7 mouse cellular contexts compared by ENCODE assay signal in the genomic region with DNA sequence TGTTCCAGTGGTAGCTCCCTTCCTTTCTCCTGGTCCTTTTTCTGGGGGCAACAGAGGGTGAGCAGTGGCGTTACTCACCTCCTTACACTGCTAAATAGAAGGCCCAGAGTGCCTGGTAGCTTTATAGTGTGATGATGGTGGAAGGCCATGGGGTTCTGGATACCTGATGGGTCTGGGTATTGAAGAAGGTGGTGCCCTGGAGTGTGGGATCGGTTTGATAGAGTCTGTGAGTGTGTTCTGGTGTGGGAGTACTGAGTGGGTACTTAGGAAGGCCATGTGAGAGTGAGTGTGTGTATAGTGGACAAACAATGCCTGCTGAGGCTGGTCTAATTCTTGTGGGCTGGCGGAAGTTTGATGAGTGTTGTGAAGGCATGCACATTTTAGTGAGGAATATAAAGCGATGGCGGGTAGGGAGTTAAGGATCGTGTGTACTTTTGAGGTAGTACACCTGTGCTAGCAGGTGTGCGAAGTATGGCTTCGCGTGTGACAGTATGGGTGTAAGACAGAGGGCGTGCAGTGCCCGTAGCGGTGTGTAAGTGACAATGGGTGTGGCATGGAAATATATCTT. TPM values are rescaled to one million over a fixed set of nuclear protein-coding genes. Genes with fewer than 3 reads are reported as not detected.
DNase-seq lines count a peak whose midpoint lies in the region; ATAC-seq and TF ChIP-seq lines count a peak whose summit lies in the region.

No protein-coding gene starts in this region.

- no peak; the same call in 1 of the 2 replicates for ATAC-seq in embryonic facial prominence, embryonic 11.5 days (replicated peaks; ENCODE audit: insufficient number of reproducible peaks, low FRiP score, low TSS enrichment, low read depth)
- ATAC-seq in hindbrain, embryonic 11.5 days (ENCODE audit: low FRiP score) = no peak; the same call in 1 of the 2 replicates

- DNase-seq in lung, adult 2 months = no peak
- DNase-seq in lung, postnatal 25 days (ENCODE audit: low spot score) = no peak
- no peak for DNase-seq in embryonic facial prominence, embryonic 11.5 days (ENCODE audit: low spot score)
- DNase-seq in hindbrain, embryonic 11.5 days (ENCODE audit: low spot score) = no peak
- DNase-seq in midbrain, embryonic 10.5 days (ENCODE audit: low spot score) = no peak
- no peak for DNase-seq in urinary bladder, postnatal 4 days (ENCODE audit: low spot score in 2 of 2)
- no peak for DNase-seq in frontal cortex, adult 2 months (ENCODE audit: extremely low spot score in 1 of 2, low spot score in 1 of 2)

- no peaks in the 10 kb centered on the region for H3K9me3 ChIP-seq in embryonic facial prominence, embryonic 11.5 days (replicated peaks; ENCODE audit: control insufficient read depth, low read length)
- H3K9me3 ChIP-seq in hindbrain, embryonic 11.5 days (ENCODE audit: control insufficient read depth, low read length) = no peaks in the 10 kb centered on the region
- no peaks in the 10 kb centered on the region for H3K9me3 ChIP-seq in midbrain, embryonic 10.5 days (replicated peaks)

- peak overlapping the region; percentile 97 for H3K27ac ChIP-seq in embryonic facial prominence, embryonic 11.5 days (replicated peaks; ENCODE audit: low read depth, low read length)
- peak overlapping the region; percentile 99 for H3K27ac ChIP-seq in hindbrain, embryonic 11.5 days (ENCODE audit: low read depth, low read length)
- peak overlapping the region; percentile 97 for H3K27ac ChIP-seq in midbrain, embryonic 10.5 days (replicated peaks)

- no peak for TF ChIP-seq CTCF in lung, adult 2 months (IDR thresholded peaks at IDR 0.05; ENCODE audit: insufficient read depth, low read length)

- H3K9ac ChIP-seq in embryonic facial prominence, embryonic 11.5 days (replicated peaks; ENCODE audit: low read length) = peak overlapping the region; percentile 43; the same call in 1 of the 2 replicates
- H3K9ac ChIP-seq in hindbrain, embryonic 11.5 days (ENCODE audit: low read depth, low read length) = peak overlapping the region; percentile 55; the same call in 1 of the 2 replicates

- peak overlapping the region; percentile 66 for H3K4me2 ChIP-seq in embryonic facial prominence, embryonic 11.5 days (ENCODE audit: low read depth, low read length)
- H3K4me2 ChIP-seq in hindbrain, embryonic 11.5 days (replicated peaks; ENCODE audit: low read depth, low read length) = peak overlapping the region; percentile 79

- peaks cover 1% of the 10 kb centered on the region; the same call in 1 of the 2 replicates for H3K36me3 ChIP-seq in embryonic facial prominence, embryonic 11.5 days (replicated peaks; ENCODE audit: control insufficient read depth, insufficient read depth, low read depth, low read length)
- no peaks in the 10 kb centered on the region for H3K36me3 ChIP-seq in hindbrain, embryonic 11.5 days (ENCODE audit: control insufficient read depth, insufficient read depth, low read length)
- H3K36me3 ChIP-seq in midbrain, embryonic 10.5 days = peaks cover 21% of the 10 kb centered on the region

- WGBS in lung, adult 2 months = 11% methylated on average over 12 of the region's 12 CpGs
- WGBS in embryonic facial prominence, embryonic 11.5 days = 26% methylated on average over 12 of the region's 12 CpGs
- 24% methylated on average over 12 of the region's 12 CpGs for WGBS in hindbrain, embryonic 11.5 days
- 27% methylated on average over 12 of the region's 12 CpGs for WGBS in midbrain, embryonic 10.5 days

- peaks cover 42% of the 10 kb centered on the region for H3K4me1 ChIP-seq in lung, adult 2 months (ENCODE audit: control insufficient read depth, insufficient read depth, low read length)
- peaks cover 19% of the 10 kb centered on the region for H3K4me1 ChIP-seq in embryonic facial prominence, embryonic 11.5 days (ENCODE audit: control insufficient read depth, insufficient read depth, low read length)
- peaks cover 39% of the 10 kb centered on the region for H3K4me1 ChIP-seq in hindbrain, embryonic 11.5 days (replicated peaks; ENCODE audit: control insufficient read depth, insufficient read depth, low read length)
- peaks cover 75% of the 10 kb centered on the region for H3K4me1 ChIP-seq in midbrain, embryonic 10.5 days

- H3K4me3 ChIP-seq in lung, adult 2 months (replicated peaks; ENCODE audit: extremely low read depth, low read depth, low read length) = peak overlapping the region; percentile 49
- H3K4me3 ChIP-seq in embryonic facial prominence, embryonic 11.5 days (ENCODE audit: low read depth, low read length) = peak overlapping the region; percentile 78
- H3K4me3 ChIP-seq in hindbrain, embryonic 11.5 days (ENCODE audit: low read depth, low read length) = peak overlapping the region; percentile 57
- H3K4me3 ChIP-seq in midbrain, embryonic 10.5 days = peak overlapping the region; percentile 86

- no peak for TF ChIP-seq POLR2A in lung, adult 2 months (IDR thresholded peaks at IDR 0.05; ENCODE audit: borderline replicate concordance, extremely low read depth, low read depth, low read length)

- no peaks in the 10 kb centered on the region for H3K27me3 ChIP-seq in embryonic facial prominence, embryonic 11.5 days (ENCODE audit: control insufficient read depth, insufficient read depth, low read length)
- H3K27me3 ChIP-seq in hindbrain, embryonic 11.5 days (ENCODE audit: control insufficient read depth, insufficient read depth, low read length) = no peaks in the 10 kb centered on the region
- no peaks in the 10 kb centered on the region for H3K27me3 ChIP-seq in midbrain, embryonic 10.5 days (ENCODE audit: low read depth, poor library complexity, severe bottlenecking)

RNA-seq across cellular contexts. Expression of gene Cic, which starts 13.7 kb away (rescaled TPM):
- 96.1 and 107 TPM in 2 replicates for polyA plus RNA-seq in lung, adult 2 months (2012; rRNA removed)
- 26.6 and 27.0 TPM in 2 replicates for polyA plus RNA-seq in embryonic facial prominence, embryonic 11.5 days (2014; fragmentation: Nextera tagmentation; extraction: Ambion mirVana)
- polyA plus RNA-seq in hindbrain, embryonic 11.5 days (2014; fragmentation: Nextera tagmentation; extraction: Ambion mirVana) = 25.4 and 39.0 TPM in 2 replicates
- polyA plus RNA-seq in midbrain, embryonic 10.5 days (2016; fragmentation: Nextera tagmentation; extraction: Ambion mirVana) = 18.5 and 21.7 TPM in 2 replicates
- polyA plus RNA-seq in frontal cortex, adult 2 months (2012; rRNA removed) = 92.4 and 104 TPM in 2 replicates

RNA-seq across cellular contexts. Expression of gene Pafah1b3, which starts 16.5 kb away (rescaled TPM):
- 42.7 and 49.1 TPM in 2 replicates for polyA plus RNA-seq in lung, adult 2 months (2012; rRNA removed)
- polyA plus RNA-seq in embryonic facial prominence, embryonic 11.5 days (2014; fragmentation: Nextera tagmentation; extraction: Ambion mirVana) = 287 and 312 TPM in 2 replicates
- polyA plus RNA-seq in hindbrain, embryonic 11.5 days (2014; fragmentation: Nextera tagmentation; extraction: Ambion mirVana) = 335 and 344 TPM in 2 replicates
- polyA plus RNA-seq in midbrain, embryonic 10.5 days (2016; fragmentation: Nextera tagmentation; extraction: Ambion mirVana) = 293 and 325 TPM in 2 replicates
- polyA plus RNA-seq in frontal cortex, adult 2 months (2012; rRNA removed) = 33.5 and 43.0 TPM in 2 replicates

RNA-seq across cellular contexts. Expression of gene Prr19, which starts 20.0 kb away (rescaled TPM):
- not detected in 2 replicates for polyA plus RNA-seq in lung, adult 2 months (2012; rRNA removed)
- 1.6 TPM in 2 replicates for polyA plus RNA-seq in embryonic facial prominence, embryonic 11.5 days (2014; fragmentation: Nextera tagmentation; extraction: Ambion mirVana)
- polyA plus RNA-seq in hindbrain, embryonic 11.5 days (2014; fragmentation: Nextera tagmentation; extraction: Ambion mirVana) = 0.86 and 1.3 TPM in 2 replicates
- polyA plus RNA-seq in midbrain, embryonic 10.5 days (2016; fragmentation: Nextera tagmentation; extraction: Ambion mirVana) = 1.1 and 1.4 TPM in 2 replicates
- 0.17 and 0.28 TPM in 2 replicates for polyA plus RNA-seq in frontal cortex, adult 2 months (2012; rRNA removed)

RNA-seq across cellular contexts. Expression of gene Tmem145, which starts 24.7 kb away (rescaled TPM):
- polyA plus RNA-seq in lung, adult 2 months (2012; rRNA removed) = not detected in 2 replicates
- polyA plus RNA-seq in embryonic facial prominence, embryonic 11.5 days (2014; fragmentation: Nextera tagmentation; extraction: Ambion mirVana) = 0.91 and 1.3 TPM in 2 replicates
- polyA plus RNA-seq in hindbrain, embryonic 11.5 days (2014; fragmentation: Nextera tagmentation; extraction: Ambion mirVana) = 9.9 and 10.6 TPM in 2 replicates
- polyA plus RNA-seq in midbrain, embryonic 10.5 days (2016; fragmentation: Nextera tagmentation; extraction: Ambion mirVana) = 2.1 and 5.1 TPM in 2 replicates
- 74.6 and 90.4 TPM in 2 replicates for polyA plus RNA-seq in frontal cortex, adult 2 months (2012; rRNA removed)

RNA-seq across cellular contexts. Expression of gene Erf, which starts 30.7 kb away (rescaled TPM):
- 41.1 and 51.4 TPM in 2 replicates for polyA plus RNA-seq in lung, adult 2 months (2012; rRNA removed)
- polyA plus RNA-seq in embryonic facial prominence, embryonic 11.5 days (2014; fragmentation: Nextera tagmentation; extraction: Ambion mirVana) = 19.4 and 22.6 TPM in 2 replicates
- 12.8 and 14.2 TPM in 2 replicates for polyA plus RNA-seq in hindbrain, embryonic 11.5 days (2014; fragmentation: Nextera tagmentation; extraction: Ambion mirVana)
- 6.9 and 7.3 TPM in 2 replicates for polyA plus RNA-seq in midbrain, embryonic 10.5 days (2016; fragmentation: Nextera tagmentation; extraction: Ambion mirVana)
- 38.9 TPM in 2 replicates for polyA plus RNA-seq in frontal cortex, adult 2 months (2012; rRNA removed)
